Mouse (Mus musculus) kidney, embryonic 14.5 days (tissue): ENCODE data around the gene Rtl9. TPM values are rescaled to one million over a fixed set of nuclear protein-coding genes. Genes with fewer than 3 reads are reported as not detected.

Source experiments
- ATAC-seq: fragments of 200-750 bp; cut with Nextera tagmentation; 2 replicates; pipeline ENCODE4 v1.8.0; 2017; ENCODE audit warnings: moderate number of reproducible peaks, mild to moderate bottlenecking, moderate TSS enrichment, moderate library complexity; ENCODE audit not compliant: low FRiP score, low TSS enrichment
- H3K27ac ChIP-seq: fragments of 300-500 bp; sonication (generic); 2 replicates; pipeline ENCODE4 v1.5.1; 2014; ENCODE audit warnings: low read depth, mild to moderate bottlenecking, low read length, moderate library complexity, mixed read lengths
- H3K27me3 ChIP-seq: fragments of 300-500 bp; sonication (generic); 2 replicates; pipeline ENCODE4 v1.6.1; 2014; ENCODE audit warnings: mild to moderate bottlenecking, low read length; ENCODE audit not compliant: control insufficient read depth, insufficient read depth
- H3K36me3 ChIP-seq: fragments of 300-500 bp; sonication (generic); 2 replicates; pipeline ENCODE4 v1.6.1; 2014; ENCODE audit warnings: low read length, mixed read lengths; ENCODE audit not compliant: control insufficient read depth, insufficient read depth
- H3K4me1 ChIP-seq: fragments of 300-500 bp; sonication (generic); 2 replicates; pipeline ENCODE4 v1.6.1; 2014; ENCODE audit warnings: low read length, mixed read lengths; ENCODE audit not compliant: control insufficient read depth, insufficient read depth
- H3K4me2 ChIP-seq: fragments of 300-500 bp; sonication (generic); replicated peaks from 2 replicates; pipeline ENCODE4 v1.6.1; 2014; ENCODE audit warnings: low read depth, mild to moderate bottlenecking, low read length
- H3K4me3 ChIP-seq: fragments of 300-500 bp; sonication (generic); 2 replicates; pipeline ENCODE4 v1.5.1; 2014; ENCODE audit warnings: mild to moderate bottlenecking, low read length
- H3K9ac ChIP-seq: fragments of 300-500 bp; sonication (generic); 2 replicates; pipeline ENCODE4 v1.6.1; 2014; ENCODE audit warnings: low read depth, mild to moderate bottlenecking, low read length, moderate library complexity
- H3K9me3 ChIP-seq: fragments of 300-500 bp; sonication (generic); 2 replicates; pipeline ENCODE4 v1.6.1; 2016; ENCODE audit warnings: low read length; ENCODE audit not compliant: control insufficient read depth
- WGBS: fragments of 180-500 bp; shearing (Covaris S2); extraction: QIAGEN DNeasy Blood & Tissue Kit; methylation state at CpG from one replicate; pipeline ENCODE4 v1.1.7; 2014; 5-methylcytosine and 5-hydroxymethylcytosine counted together
- polyA plus RNA-seq: library from polyadenylated mRNA; unstranded; fragments of >200 nt; fragmentation: Nextera tagmentation; extraction: Ambion mirVana; gene quantifications from 2 replicates; pipeline ENCODE4 v1.2.1, GENCODE M21; 2014

The Rtl9 gene
- polyA plus RNA-seq, 1 experiment from 2014 or later: 0.14 TPM

DNA sequence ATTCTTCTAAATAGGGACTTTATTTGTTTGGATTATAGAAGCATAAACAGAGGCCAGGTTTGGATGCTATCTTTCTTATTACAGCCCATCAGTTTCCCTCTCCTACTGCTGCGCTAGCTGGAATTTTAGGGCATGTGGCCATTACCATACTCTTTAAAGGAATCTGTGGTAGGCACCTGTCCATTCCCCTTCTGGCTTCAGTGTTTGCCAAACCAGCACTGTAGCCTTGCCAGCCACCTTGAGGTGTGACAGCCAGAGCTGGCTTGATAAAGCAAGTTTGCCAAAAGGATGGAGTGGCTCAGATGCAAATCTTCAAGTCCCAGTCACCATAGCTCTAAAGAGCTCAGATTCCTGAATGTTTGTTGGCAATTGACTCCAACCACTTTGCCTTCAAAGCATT, 32.3 kb upstream of the Rtl9 start:
- Histone ChIP-seq H3K4me2 (no peak overlapping the region), H3K4me1 (no peaks in the 10 kb centered on the region), H3K36me3 (no peaks in the 10 kb centered on the region), H3K4me3 (no peak overlapping the region), H3K27ac (no peak overlapping the region), H3K9me3 (no peaks in the 10 kb centered on the region), H3K9ac (no peak overlapping the region), H3K27me3 (peaks cover 2% of the 10 kb centered on the region; the same call in 1 of the 2 replicates)
- no peak for ATAC-seq
- 86% methylated on average over 1 of the region's 1 CpGs for WGBS

DNA sequence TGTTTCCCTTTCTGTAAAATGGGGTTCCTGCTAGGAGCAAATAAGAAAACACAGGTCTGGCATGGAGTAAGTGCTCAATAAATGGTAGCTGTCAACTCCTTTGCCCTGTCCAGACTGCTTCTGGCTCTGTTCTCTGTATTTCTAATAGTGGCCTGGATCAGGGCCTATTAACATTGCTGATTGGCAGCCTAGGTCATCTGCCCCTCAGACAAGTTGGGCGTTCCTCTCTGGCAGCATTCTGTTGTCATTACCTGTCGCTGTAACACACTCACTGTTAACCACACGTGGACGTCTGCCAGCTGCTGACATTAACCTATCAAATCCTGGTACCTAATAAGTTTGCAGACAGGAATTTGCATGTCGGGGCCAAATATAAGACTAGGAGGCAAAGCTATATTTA, 31.8 kb upstream of the Rtl9 start:
- peaks cover 2% of the 10 kb centered on the region; the same call in 1 of the 2 replicates for H3K27me3 ChIP-seq

GRCm38 (mm10) chrX:143080458-143081336, 18.7 kb upstream of the Rtl9 start:
- no peak overlapping the region for H3K9ac ChIP-seq
- no peaks in the 10 kb centered on the region for H3K36me3 ChIP-seq
- peak overlapping the region; percentile 22 for H3K4me3 ChIP-seq
- no peaks in the 10 kb centered on the region for H3K4me1 ChIP-seq
- H3K4me2 ChIP-seq: peak overlapping the region; percentile 46
- H3K27me3 ChIP-seq: no peaks in the 10 kb centered on the region; the same call in 1 of the 2 replicates
- peak; percentile 74 for ATAC-seq
- H3K9me3 ChIP-seq: no peaks in the 10 kb centered on the region
- no peak overlapping the region for H3K27ac ChIP-seq
- 22% methylated on average over 21 of the region's 23 CpGs for WGBS

More for the DNA sequence above, 31.8 kb upstream of the Rtl9 start:
- Histone ChIP-seq H3K4me1 (no peaks in the 10 kb centered on the region), H3K27ac (no peak overlapping the region), H3K4me3 (no peak overlapping the region), H3K9me3 (no peaks in the 10 kb centered on the region), H3K36me3 (no peaks in the 10 kb centered on the region), H3K9ac (no peak overlapping the region), H3K4me2 (no peak overlapping the region)
- no peak for ATAC-seq
- 63% methylated on average over 5 of the region's 5 CpGs for WGBS

DNA sequence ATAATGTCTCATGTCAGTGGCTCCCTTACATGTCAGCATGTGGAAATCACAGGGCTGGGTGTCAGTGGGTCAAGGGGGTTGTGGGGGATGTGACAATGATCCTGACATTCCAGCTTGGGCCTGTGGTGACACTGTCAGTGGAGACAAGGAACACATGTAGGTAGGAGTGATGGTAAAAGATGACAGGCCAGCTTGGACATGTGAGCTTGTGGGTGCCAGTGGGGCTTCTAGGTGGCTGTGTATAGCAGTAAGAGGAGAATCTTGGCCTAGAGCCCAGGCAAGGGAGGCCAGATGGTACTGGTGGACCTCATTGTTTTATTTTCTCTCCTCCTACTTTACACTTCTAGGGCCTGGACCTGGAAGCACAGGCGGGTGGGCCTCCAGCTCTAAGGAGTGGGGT, 16.7 kb upstream of the Rtl9 start:
- Histone ChIP-seq H3K4me1 (no peaks in the 10 kb centered on the region), H3K4me2 (no peak overlapping the region), H3K9ac (no peak overlapping the region), H3K27me3 (no peaks in the 10 kb centered on the region; the same call in 1 of the 2 replicates), H3K27ac (no peak overlapping the region), H3K9me3 (no peaks in the 10 kb centered on the region), H3K4me3 (no peak overlapping the region), H3K36me3 (no peaks in the 10 kb centered on the region)
- 38% methylated on average over 1 of the region's 1 CpGs for WGBS
- no peak; the same call in 1 of the 2 replicates for ATAC-seq

- 72% methylated on average over 7 of the region's 7 CpGs for WGBS
- no peak for ATAC-seq
- H3K4me1 ChIP-seq: no peaks in the 10 kb centered on the region
- no peak overlapping the region for H3K4me3 ChIP-seq
- no peaks in the 10 kb centered on the region for H3K27me3 ChIP-seq
- no peaks in the 10 kb centered on the region for H3K36me3 ChIP-seq
- H3K9ac ChIP-seq: no peak overlapping the region
- H3K9me3 ChIP-seq: no peaks in the 10 kb centered on the region
- H3K4me2 ChIP-seq: no peak overlapping the region
- no peak overlapping the region for H3K27ac ChIP-seq
Observed at GRCm38 (mm10) chrX:143088225-143088624, 11.2 kb upstream of the Rtl9 start.

- 60% methylated on average over 6 of the region's 6 CpGs for WGBS
- no peaks in the 10 kb centered on the region for H3K27me3 ChIP-seq
- no peak overlapping the region for H3K27ac ChIP-seq
- H3K4me3 ChIP-seq: no peak overlapping the region
- ATAC-seq: no peak
- no peak overlapping the region for H3K9ac ChIP-seq
- H3K4me1 ChIP-seq: no peaks in the 10 kb centered on the region
- no peaks in the 10 kb centered on the region for H3K36me3 ChIP-seq
- H3K4me2 ChIP-seq: no peak overlapping the region
- no peaks in the 10 kb centered on the region for H3K9me3 ChIP-seq
Observed at GRCm38 (mm10) chrX:143090904-143091588, 8.3 kb upstream of the Rtl9 start.

GRCm38 (mm10) chrX:143097551-143097950, 1.8 kb upstream of the Rtl9 start:
- Histone ChIP-seq H3K4me3 (no peak overlapping the region), H3K36me3 (no peaks in the 10 kb centered on the region), H3K27ac (no peak overlapping the region), H3K4me2 (no peak overlapping the region), H3K9ac (no peak overlapping the region), H3K4me1 (no peaks in the 10 kb centered on the region), H3K27me3 (no peaks in the 10 kb centered on the region), H3K9me3 (no peaks in the 10 kb centered on the region)
- no peak for ATAC-seq
- 66% methylated on average over 6 of the region's 6 CpGs for WGBS

GRCm38 (mm10) chrX:143103146-143103545, 3.8 kb downstream of the Rtl9 start:
- 94% methylated on average over 5 of the region's 5 CpGs for WGBS
- Histone ChIP-seq H3K36me3 (no peaks in the 10 kb centered on the region), H3K9ac (no peak overlapping the region), H3K4me3 (no peak overlapping the region), H3K4me1 (no peaks in the 10 kb centered on the region), H3K4me2 (no peak overlapping the region), H3K9me3 (no peaks in the 10 kb centered on the region), H3K27me3 (no peaks in the 10 kb centered on the region), H3K27ac (no peak overlapping the region)
- ATAC-seq: no peak

DNA sequence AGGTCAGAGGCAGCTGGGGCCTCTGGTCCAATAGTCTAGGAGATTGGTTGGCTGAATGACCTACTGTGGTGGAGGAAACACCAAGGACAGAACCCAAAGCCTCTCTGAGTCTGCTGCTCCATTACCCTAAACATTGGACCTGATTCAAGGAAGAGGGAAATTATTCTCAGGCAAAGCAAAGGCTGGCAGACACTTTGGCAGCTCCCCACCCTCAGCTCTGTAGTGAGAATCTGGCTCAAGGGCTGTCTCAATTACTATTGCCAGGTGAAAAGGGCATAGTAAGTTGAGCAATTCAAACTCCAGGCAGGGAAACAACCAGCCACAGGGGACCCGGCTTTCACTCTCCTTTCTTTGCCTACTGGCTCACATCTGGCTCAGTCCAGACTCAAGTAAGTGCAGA, 6.5 kb downstream of the Rtl9 start:
- Histone ChIP-seq H3K27ac (no peak overlapping the region), H3K36me3 (no peaks in the 10 kb centered on the region), H3K4me1 (no peaks in the 10 kb centered on the region), H3K9me3 (no peaks in the 10 kb centered on the region), H3K9ac (no peak overlapping the region), H3K4me3 (no peak overlapping the region), H3K4me2 (no peak overlapping the region), H3K27me3 (no peaks in the 10 kb centered on the region)
- no peak for ATAC-seq
- 81% methylated on average over 1 of the region's 1 CpGs for WGBS
